8 mouse cellular contexts compared by ENCODE assay signal in the genomic region with DNA sequence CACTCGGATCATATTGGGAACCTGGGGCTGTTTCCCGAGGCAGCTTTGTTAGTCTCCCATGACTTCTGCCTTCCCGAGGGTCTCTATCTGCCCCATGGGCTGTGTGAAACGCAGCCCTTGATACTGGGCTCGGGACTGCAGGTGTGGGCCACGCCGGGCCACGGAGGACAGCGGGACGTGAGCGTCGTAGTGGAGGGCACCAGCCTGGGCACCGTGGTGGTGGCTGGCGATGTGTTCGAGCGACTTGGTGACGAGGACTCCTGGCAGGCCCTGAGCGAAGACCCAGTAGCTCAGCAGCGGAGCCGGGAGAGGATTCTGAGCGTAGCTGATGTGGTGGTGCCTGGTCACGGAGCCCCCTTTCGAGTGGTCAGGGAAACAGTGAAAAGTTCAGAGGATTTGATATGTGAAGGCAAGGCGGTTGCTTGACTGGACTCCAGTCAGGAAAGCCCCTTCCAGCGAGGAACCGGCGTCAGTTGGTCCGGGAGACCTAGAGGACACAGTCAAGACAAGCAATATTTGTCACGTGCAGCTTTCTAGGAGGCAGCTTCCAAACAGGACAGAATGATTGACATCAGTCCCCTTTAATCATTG. TPM values are rescaled to one million over a fixed set of nuclear protein-coding genes. Genes with fewer than 3 reads are reported as not detected.
DNase-seq lines count a peak whose midpoint lies in the region; ATAC-seq and TF ChIP-seq lines count a peak whose summit lies in the region.

No protein-coding gene starts in this region.

- peak overlapping the region; percentile 66 for H3K27ac ChIP-seq in lung, postnatal 0 days (ENCODE audit: low read length)

- ATAC-seq in granulocyte monocyte progenitor cell, adult 5-6 weeks (replicated peaks; ENCODE audit: poor library complexity, severe bottlenecking), result peak; percentile 31
- peak; percentile 51 for ATAC-seq in lung, postnatal 0 days

- under 1% methylated on average over 29 of the region's 29 CpGs for WGBS in lung, postnatal 0 days

- peaks cover 4% of the 10 kb centered on the region; the same call in 1 of the 2 replicates for H3K4me1 ChIP-seq in lung, postnatal 0 days (ENCODE audit: insufficient read depth, low read depth, low read length)

- H3K9me3 ChIP-seq in lung, postnatal 0 days (ENCODE audit: low read length), result no peaks in the 10 kb centered on the region

- H3K36me3 ChIP-seq in lung, postnatal 0 days (ENCODE audit: insufficient read depth, low read length), result no peaks in the 10 kb centered on the region

- TF ChIP-seq EP300 in lung, postnatal 0 days (IDR thresholded peaks at IDR 0.05), result no peak

- peak overlapping the region; percentile 70 for H3K4me3 ChIP-seq in lung, postnatal 0 days (ENCODE audit: low read depth, low read length)

- H3K27me3 ChIP-seq in lung, postnatal 0 days (replicated peaks; ENCODE audit: insufficient read depth, low read length), result no peaks in the 10 kb centered on the region

- H3K9ac ChIP-seq in lung, postnatal 0 days (replicated peaks; ENCODE audit: low read depth), result peak overlapping the region; percentile 64

- peak; percentile 49 for DNase-seq in adrenal gland, postnatal 10 days
- no peak for DNase-seq in adrenal gland, adult 2 months
- DNase-seq in urinary bladder, postnatal 14 days (ENCODE audit: low spot score), result peak; percentile 24
- no peak for DNase-seq in urinary bladder, postnatal 4 days (ENCODE audit: low spot score in 2 of 2)
- peak; percentile 62 for DNase-seq in kidney, postnatal 10 days
- DNase-seq in lung, postnatal 0 days (ENCODE audit: low spot score), result peak; percentile 37
- DNase-seq in retina, postnatal 1 day, result peak; percentile 46

- peak overlapping the region; percentile 86 for H3K4me2 ChIP-seq in lung, postnatal 0 days (replicated peaks; ENCODE audit: low read depth, low read length)

- TF ChIP-seq CTCF in lung, postnatal 0 days (IDR thresholded peaks at IDR 0.05), result 0 out of 2 replicates have a peak, but pooled peaks have one; percentile 1

RNA-seq across cellular contexts. Expression of gene Mblac1, which starts 0.7 kb away (rescaled TPM):
- total RNA-seq in adrenal gland, postnatal 10 days (2021), result 1 to 10 TPM; 8.1 to 9.4 TPM
- total RNA-seq in adrenal gland, adult 2 months (2021), result 10 to 100 TPM in 1 of 2 experiments, 1 to 10 TPM in 1; 5.0 to 11.9 TPM
- 9.6 and 11.1 TPM in 2 replicates for polyA plus RNA-seq in adrenal gland, adult 2 months (2012; rRNA removed)
- 7.8 and 10.6 TPM in 2 replicates for total RNA-seq in granulocyte monocyte progenitor cell, adult 5-6 weeks (2014; fragmentation: Nextera tagmentation)
- 8.8 and 12.4 TPM in 2 replicates for total RNA-seq in granulocyte monocyte progenitor cell, adult 5-6 weeks (2017)
- polyA plus RNA-seq in lung, postnatal 0 days (2015; fragmentation: Nextera tagmentation; extraction: Ambion mirVana), result 6.3 and 6.7 TPM in 2 replicates

RNA-seq across cellular contexts. Expression of gene Cnpy4, which starts 7.6 kb away (rescaled TPM):
- 10 to 100 TPM; 19.1 to 20.1 TPM for total RNA-seq in adrenal gland, postnatal 10 days (2021)
- total RNA-seq in adrenal gland, adult 2 months (2021), result 10 to 100 TPM; 18.1 to 28.7 TPM
- polyA plus RNA-seq in adrenal gland, adult 2 months (2012; rRNA removed), result 0.68 and 1.1 TPM in 2 replicates
- 26.5 and 36.2 TPM in 2 replicates for total RNA-seq in granulocyte monocyte progenitor cell, adult 5-6 weeks (2014; fragmentation: Nextera tagmentation)
- total RNA-seq in granulocyte monocyte progenitor cell, adult 5-6 weeks (2017), result 50.9 and 52.5 TPM in 2 replicates
- 24.2 and 26.3 TPM in 2 replicates for polyA plus RNA-seq in lung, postnatal 0 days (2015; fragmentation: Nextera tagmentation; extraction: Ambion mirVana)

RNA-seq across cellular contexts. Expression of gene Taf6, which starts 7.6 kb away (rescaled TPM):
- 10 to 100 TPM; 30.4 to 33.3 TPM for total RNA-seq in adrenal gland, postnatal 10 days (2021)
- 10 to 100 TPM; 41.7 to 44.7 TPM for total RNA-seq in adrenal gland, adult 2 months (2021)
- 63.3 and 72.2 TPM in 2 replicates for polyA plus RNA-seq in adrenal gland, adult 2 months (2012; rRNA removed)
- 30.1 and 46.9 TPM in 2 replicates for total RNA-seq in granulocyte monocyte progenitor cell, adult 5-6 weeks (2014; fragmentation: Nextera tagmentation)
- 46.2 and 49.0 TPM in 2 replicates for total RNA-seq in granulocyte monocyte progenitor cell, adult 5-6 weeks (2017)
- polyA plus RNA-seq in lung, postnatal 0 days (2015; fragmentation: Nextera tagmentation; extraction: Ambion mirVana), result 37.5 and 41.1 TPM in 2 replicates

RNA-seq across cellular contexts. Expression of gene Mcm7, which starts 22.6 kb away (rescaled TPM):
- 10 to 100 TPM; 52.6 to 68.5 TPM for total RNA-seq in adrenal gland, postnatal 10 days (2021)
- 10 to 100 TPM; 22.8 to 23.1 TPM for total RNA-seq in adrenal gland, adult 2 months (2021)
- 17.9 and 21.6 TPM in 2 replicates for polyA plus RNA-seq in adrenal gland, adult 2 months (2012; rRNA removed)
- 291 and 311 TPM in 2 replicates for total RNA-seq in granulocyte monocyte progenitor cell, adult 5-6 weeks (2014; fragmentation: Nextera tagmentation)
- total RNA-seq in granulocyte monocyte progenitor cell, adult 5-6 weeks (2017), result 490 and 580 TPM in 2 replicates
- 36.2 and 37.5 TPM in 2 replicates for polyA plus RNA-seq in lung, postnatal 0 days (2015; fragmentation: Nextera tagmentation; extraction: Ambion mirVana)

RNA-seq across cellular contexts. Expression of gene Ap4m1, which starts 23.0 kb away (rescaled TPM):
- 10 to 100 TPM; 19.7 to 31.9 TPM for total RNA-seq in adrenal gland, postnatal 10 days (2021)
- 10 to 100 TPM; 19.4 to 20.1 TPM for total RNA-seq in adrenal gland, adult 2 months (2021)
- polyA plus RNA-seq in adrenal gland, adult 2 months (2012; rRNA removed), result 24.9 and 27.7 TPM in 2 replicates
- 33.9 and 43.1 TPM in 2 replicates for total RNA-seq in granulocyte monocyte progenitor cell, adult 5-6 weeks (2014; fragmentation: Nextera tagmentation)
- 34.8 and 41.5 TPM in 2 replicates for total RNA-seq in granulocyte monocyte progenitor cell, adult 5-6 weeks (2017)
- 10.9 and 11.1 TPM in 2 replicates for polyA plus RNA-seq in lung, postnatal 0 days (2015; fragmentation: Nextera tagmentation; extraction: Ambion mirVana)

Comparison
In these comparisons a context has a peak if more than half of its experiments do, and no peak if none do; other contexts are left out.
1. DNase-seq: peak in adrenal gland, postnatal 10 days (single experiment), urinary bladder, postnatal 14 days (single experiment), kidney, postnatal 10 days (single experiment), lung, postnatal 0 days (single experiment) and retina, postnatal 1 day (single experiment); none in adrenal gland, adult 2 months (single experiment) and urinary bladder, postnatal 4 days (0 of 2).